Mouse (Mus musculus) embryonic stem cell, embryonic (primary cell): Measurements from ENCODE around the gene Mfsd8.
"Not testable (repeated sequence)": the region's sequence is repeated elsewhere in the genome, so short reads cannot be mapped to it uniquely, and the experiment has no call there.

Source experiments
- CTCF ChIA-PET, 4 experiments: fragments of 300-600 bp in 2 of 4; fragments of 350-600 bp in 2 of 4; sonication (Branson Sonifier 250); formaldehyde crosslinking; loops; one replicate each; lab custom pipeline; 2022; ENCODE audit warnings: inconsistent platforms in 2 of 4; lab: Charles Lee
- POLR2A ChIA-PET, 4 experiments: fragments of 300-600 bp in 2 of 4; fragments of 350-600 bp in 2 of 4; sonication (Branson Sonifier 250); formaldehyde crosslinking; loops; one replicate each; lab custom pipeline; 2022; ENCODE audit warnings: antibody characterized with exemption in 4 of 4, inconsistent platforms in 1 of 4; lab: Charles Lee

The Mfsd8 gene

DNA sequence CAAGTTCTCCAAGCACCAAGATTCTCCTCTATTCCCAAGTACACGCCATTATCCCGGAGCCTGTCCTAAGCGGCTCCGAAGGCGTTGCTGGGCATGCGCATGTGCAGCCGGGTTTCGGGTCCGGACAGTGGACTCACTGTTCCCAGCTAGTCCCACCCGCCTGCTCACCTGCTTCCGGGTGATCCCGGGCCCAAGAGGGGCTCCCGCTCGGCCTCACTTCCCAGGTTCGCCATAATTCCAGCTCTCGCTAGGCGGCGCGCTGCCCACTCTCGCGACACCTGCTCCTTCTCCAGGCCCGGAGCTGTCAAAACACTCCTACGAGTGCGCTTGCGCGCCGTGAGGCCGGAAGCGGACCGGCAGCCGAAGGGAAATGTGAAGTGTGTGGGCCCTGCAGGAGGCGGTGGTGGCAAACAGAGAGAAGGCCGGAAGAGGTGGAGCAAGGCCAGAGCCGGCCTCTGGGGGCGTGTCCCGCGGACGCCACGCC is at the start of gene Mfsd8:
TSS of gene Mfsd8 (minus strand) at position 414 of the 484 bp plus-strand sequence.
- ChIA-PET POLR2A (interaction anchor here in 3 of 4 experiments (0.6 to 2.6 kb wide), 18 partner anchors 14 to 711 kb away, joined by 3 to 19 read pairs (median 3); partner anchors contain the start of genes Larp1b (in 2 of the 3), Plk4 (in 2 of the 3), Jade1 (in 1 of the 3) and Pgrmc2 (in 1 of the 3)), CTCF (interaction anchor here (0.6 to 1.7 kb wide), 11 partner anchors 46 to 322 kb away, joined by 3 to 6 read pairs (median 3); partner anchors contain the start of gene Plk4 (in 1 of the 4))

DNA sequence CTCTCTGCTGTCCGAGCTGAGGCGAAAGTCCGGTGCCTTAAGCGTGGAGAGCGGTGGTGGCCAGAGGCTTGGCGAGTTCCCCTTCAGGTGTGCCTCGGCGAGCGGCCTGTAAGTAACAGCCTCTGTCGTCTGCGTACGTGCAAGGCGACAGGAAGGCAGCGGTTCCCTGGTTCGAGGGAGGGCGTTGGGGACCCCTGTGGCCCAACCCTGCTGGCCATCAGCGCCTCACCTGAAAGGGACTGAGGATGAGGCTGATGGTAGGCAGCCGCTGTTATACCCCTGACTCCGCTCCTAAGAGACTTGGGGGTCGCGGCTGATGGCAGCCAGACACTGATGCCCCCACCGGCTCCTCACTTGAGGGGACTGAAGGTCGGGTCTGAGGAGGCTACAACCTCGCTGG is 47.6 kb upstream of the Mfsd8 start:
- POLR2A ChIA-PET, result interaction anchor here in 2 of 4 experiments (0.9 to 2.7 kb wide), 5 partner anchors 48 to 602 kb away, joined by 3 to 19 read pairs (median 3); partner anchors contain the start of genes Abhd18 (in 2 of the 2) and Mfsd8 (in 2 of the 2)
- CTCF ChIA-PET, result interaction anchor here in 3 of 4 experiments (0.7 to 1.7 kb wide), 4 partner anchors 48 to 188 kb away, joined by 3 to 6 read pairs (median 6); partner anchors contain the start of genes Abhd18 (in 2 of the 3), Mfsd8 (in 2 of the 3) and Pgrmc2 (in 1 of the 3)

DNA sequence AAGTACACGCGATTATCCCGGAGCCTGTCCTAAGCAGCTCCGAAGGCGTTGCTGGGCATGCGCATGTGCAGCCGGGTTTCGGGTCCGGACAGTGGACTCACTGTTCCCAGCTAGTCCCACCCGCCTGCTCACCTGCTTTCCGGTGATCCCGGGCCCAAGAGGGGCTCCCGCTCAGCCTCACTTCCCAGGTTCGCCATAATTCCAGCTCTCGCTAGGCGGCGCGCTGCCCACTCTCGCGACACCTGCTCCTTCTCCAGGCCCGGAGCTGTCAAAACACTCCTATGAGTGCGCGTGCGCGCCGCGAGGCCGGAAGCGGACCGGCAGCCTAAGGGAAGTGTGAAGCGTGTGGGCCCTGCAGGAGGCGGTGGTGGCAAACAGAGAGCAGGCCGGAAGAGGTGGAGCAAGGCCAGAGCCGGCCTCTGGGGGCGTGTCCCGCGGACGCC is 47.2 kb upstream of the Mfsd8 start:
- CTCF ChIA-PET, result interaction anchor here (0.6 to 1.7 kb wide), 7 partner anchors 47 to 530 kb away, joined by 3 to 6 read pairs (median 4); partner anchors contain the start of genes Abhd18 (in 2 of the 4), Mfsd8 (in 2 of the 4) and Pgrmc2 (in 1 of the 4)
- POLR2A ChIA-PET, result interaction anchor here in 3 of 4 experiments (0.6 to 2.7 kb wide), 11 partner anchors 11 to 670 kb away, joined by 3 to 19 read pairs (median 3); partner anchors contain the start of genes Abhd18 (in 2 of the 3), Mfsd8 (in 2 of the 3), Larp1b (in 1 of the 3) and Pgrmc2 (in 1 of the 3)

DNA sequence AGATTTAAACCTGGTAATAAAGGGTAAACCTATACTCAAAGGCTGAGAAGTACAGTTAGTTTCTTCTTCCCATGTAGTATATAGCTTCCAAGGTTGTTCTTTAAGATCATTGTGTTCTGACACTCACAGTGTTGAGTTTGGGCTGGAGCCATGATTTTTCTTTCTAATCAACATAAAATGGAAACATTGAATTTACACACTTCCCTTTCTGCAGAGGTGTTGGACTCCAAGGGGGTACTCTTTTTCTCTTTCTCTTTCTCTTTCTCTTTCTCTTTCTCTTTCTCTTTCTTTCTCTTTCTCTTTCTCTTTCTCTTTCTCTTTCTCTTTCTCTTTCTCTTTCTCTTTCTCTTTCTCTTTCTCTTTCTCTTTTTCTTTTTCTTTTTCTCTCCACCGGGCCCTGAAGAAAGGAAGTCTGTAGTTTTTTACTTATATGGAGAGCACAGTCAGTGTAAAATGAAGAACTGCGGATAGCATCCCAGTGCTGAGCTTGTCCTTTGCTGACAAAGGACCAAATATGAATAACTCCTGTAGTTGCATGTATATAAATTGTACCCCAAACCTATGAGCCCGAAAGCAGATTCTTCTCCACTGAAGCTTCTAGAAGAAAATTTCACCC is 6.5 kb upstream of the Mfsd8 start:
- CTCF ChIA-PET, POLR2A ChIA-PET: not testable (repeated sequence)

DNA sequence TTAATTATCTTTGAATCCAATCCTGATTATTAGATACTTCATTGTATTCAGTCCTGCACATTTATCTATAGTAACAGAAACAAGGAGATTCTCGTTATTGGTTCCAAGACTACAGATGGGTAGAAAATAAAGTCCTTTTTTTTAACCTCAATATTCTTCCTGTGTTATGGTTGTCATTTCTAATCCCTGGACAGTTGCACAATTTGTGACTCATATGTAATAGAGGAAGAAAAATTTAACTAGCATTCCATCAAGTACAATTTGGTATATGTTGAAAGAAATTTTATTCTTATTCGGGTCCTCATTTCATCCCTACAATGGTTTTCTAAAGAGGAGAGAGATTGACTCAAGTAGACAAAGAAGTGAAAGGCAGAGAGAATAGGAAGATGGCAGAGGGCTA is 1.2 kb upstream of the Mfsd8 start:
- POLR2A ChIA-PET, CTCF ChIA-PET: not testable (repeated sequence)

DNA sequence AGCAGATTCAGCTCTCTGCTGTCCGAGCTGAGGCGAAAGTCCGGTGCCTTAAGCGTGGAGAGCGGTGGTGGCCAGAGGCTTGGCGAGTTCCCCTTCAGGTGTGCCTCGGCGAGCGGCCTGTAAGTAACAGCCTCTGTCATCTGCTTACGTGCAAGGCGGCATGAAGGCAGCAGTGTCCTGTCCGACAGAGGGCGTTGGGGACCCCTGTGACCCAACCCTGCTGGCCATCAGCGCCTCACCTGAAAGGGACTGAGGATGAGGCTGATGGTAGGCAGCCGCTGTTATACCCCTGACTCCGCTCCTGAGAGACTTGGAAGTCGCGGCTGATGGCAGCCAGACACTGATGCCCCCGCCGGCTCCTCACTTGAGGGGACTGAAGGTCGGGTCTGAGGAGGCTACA is 332 bp upstream of the Mfsd8 start:
- POLR2A ChIA-PET, result interaction anchor here in 3 of 4 experiments (0.6 to 2.6 kb wide), 13 partner anchors 14 to 710 kb away, joined by 3 to 19 read pairs (median 3); partner anchors contain the start of genes Plk4 (in 2 of the 3), Jade1 (in 1 of the 3), Larp1b (in 1 of the 3) and Pgrmc2 (in 1 of the 3)
- CTCF ChIA-PET, result interaction anchor here in 2 of 4 experiments (1.1 to 1.6 kb wide), 6 partner anchors 47 to 322 kb away, joined by 3 to 6 read pairs (median 4); partner anchors contain the start of gene Plk4 (in 1 of the 2)

DNA sequence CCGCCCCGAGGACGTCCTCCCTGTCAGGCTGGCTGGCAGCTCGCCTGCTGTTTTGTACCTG is 101 bp upstream of the Mfsd8 start, which contains the start of gene Abhd18:
TSS of gene Abhd18 (plus strand) at position 14 of the 61 bp plus-strand sequence.
- ChIA-PET POLR2A (interaction anchor here in 3 of 4 experiments (0.6 to 2.6 kb wide), 13 partner anchors 14 to 710 kb away, joined by 3 to 19 read pairs (median 3); partner anchors contain the start of genes Plk4 (in 2 of the 3), Jade1 (in 1 of the 3), Larp1b (in 1 of the 3) and Pgrmc2 (in 1 of the 3)), CTCF (interaction anchor here in 2 of 4 experiments (1.1 to 1.6 kb wide), 6 partner anchors 47 to 322 kb away, joined by 3 to 6 read pairs (median 4); partner anchors contain the start of gene Plk4 (in 1 of the 2))

DNA sequence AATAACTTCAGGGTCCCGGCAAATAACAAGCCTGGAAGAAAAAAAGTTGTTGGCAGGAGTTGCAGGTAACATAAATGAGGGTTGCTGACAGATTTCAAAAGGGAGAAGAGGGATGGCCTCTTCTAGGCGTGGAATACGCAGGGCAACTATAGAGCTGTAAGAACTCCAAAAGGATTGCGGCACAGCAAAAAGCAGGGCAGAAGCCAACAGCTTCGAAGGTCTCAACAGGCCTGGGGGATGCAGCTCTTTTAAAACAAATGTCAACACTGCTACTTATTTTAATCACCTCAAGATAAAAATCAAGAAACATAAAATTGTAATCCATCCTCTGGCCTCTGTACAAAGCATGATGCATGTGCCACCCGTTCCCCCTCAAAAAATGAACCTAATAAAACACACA is 1.2 kb downstream of the Mfsd8 start:
- POLR2A ChIA-PET, result interaction anchor here in 3 of 4 experiments (0.9 to 2.6 kb wide), 11 partner anchors 13 to 238 kb away, joined by 3 to 19 read pairs (median 5); partner anchors contain the start of genes Plk4 (in 2 of the 3) and Pgrmc2 (in 1 of the 3)
- CTCF ChIA-PET, result interaction anchor here in 2 of 4 experiments (1.0 to 1.7 kb wide), 5 partner anchors 45 to 305 kb away, joined by 3 to 6 read pairs (median 4); partner anchors contain the start of gene Plk4 (in 1 of the 2)

DNA sequence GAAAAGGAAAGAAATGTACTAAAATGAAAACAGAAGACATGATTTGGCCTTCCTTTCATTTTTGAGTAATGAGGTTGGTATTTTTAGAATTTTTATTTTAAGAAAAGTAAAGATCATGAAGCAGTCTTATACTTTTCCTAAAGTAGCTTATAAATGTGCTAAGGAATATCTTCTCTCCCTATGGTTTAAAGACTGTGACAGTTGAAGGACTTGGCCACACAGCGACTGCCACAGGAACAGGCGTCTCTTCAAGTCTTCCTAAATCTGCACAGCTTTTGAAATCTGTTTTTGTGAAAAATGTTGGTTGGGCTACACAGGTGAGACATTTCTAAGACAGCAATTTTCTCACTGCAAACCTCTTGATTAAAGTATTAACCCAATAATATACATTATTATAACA is 33.4 kb downstream of the Mfsd8 start:
- POLR2A ChIA-PET, result interaction anchor here in 3 of 4 experiments (0.6 to 6.2 kb wide), 6 partner anchors 9 to 743 kb away, joined by 3 to 57 read pairs (median 5); partner anchors contain the start of genes Plk4 (in 2 of the 3) and Jade1 (in 1 of the 3)
- CTCF ChIA-PET, result no interaction called here

DNA sequence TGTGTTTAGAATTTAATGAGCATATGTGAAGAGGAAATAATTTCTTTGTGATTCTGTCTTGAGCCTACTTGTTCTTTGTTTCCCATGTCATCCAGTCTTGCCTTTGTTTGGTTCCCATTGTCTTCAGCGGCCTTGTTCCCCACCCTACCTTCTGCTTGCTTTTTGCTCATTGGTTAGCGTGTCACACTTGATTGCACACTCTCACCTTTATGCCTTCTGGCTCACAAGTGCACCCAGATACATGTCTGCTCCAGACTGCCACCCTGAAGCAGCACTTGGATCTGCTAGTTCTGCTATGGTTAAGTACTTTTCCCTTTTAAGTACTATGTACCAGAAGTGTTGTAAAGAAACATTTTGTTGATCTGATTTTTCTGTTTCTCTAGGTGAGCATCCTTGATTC is 36.8 kb downstream of the Mfsd8 start:
- ChIA-PET CTCF (no interaction called here), POLR2A (interaction anchor here in 3 of 4 experiments (0.9 to 6.2 kb wide), 7 partner anchors 8 to 22 kb away, joined by 3 to 57 read pairs (median 5); partner anchors contain the start of gene Plk4 (in 3 of the 3))

DNA sequence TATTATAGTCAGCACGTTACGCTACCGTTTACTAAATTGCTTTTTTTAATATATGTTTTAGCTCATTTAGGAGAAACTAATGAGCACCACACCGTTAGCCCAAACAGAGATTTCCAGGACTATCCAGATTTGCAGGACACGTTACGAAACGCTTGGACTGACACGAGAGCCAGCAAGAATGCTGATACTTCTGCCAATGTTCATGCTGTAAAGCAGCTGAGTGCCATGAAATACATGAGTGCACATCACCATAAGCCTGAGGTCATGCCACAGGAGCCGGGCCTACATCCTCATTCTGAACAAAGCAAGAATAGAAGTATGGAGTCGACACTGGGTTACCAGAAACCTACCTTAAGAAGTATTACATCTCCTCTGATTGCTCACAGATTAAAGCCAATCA is 38.0 kb downstream of the Mfsd8 start:
- ChIA-PET CTCF (no interaction called here), POLR2A (interaction anchor here in 3 of 4 experiments (0.8 to 6.2 kb wide), 6 partner anchors 7 to 44 kb away, joined by 3 to 57 read pairs (median 4); partner anchors contain the start of gene Plk4 (in 3 of the 3))

DNA sequence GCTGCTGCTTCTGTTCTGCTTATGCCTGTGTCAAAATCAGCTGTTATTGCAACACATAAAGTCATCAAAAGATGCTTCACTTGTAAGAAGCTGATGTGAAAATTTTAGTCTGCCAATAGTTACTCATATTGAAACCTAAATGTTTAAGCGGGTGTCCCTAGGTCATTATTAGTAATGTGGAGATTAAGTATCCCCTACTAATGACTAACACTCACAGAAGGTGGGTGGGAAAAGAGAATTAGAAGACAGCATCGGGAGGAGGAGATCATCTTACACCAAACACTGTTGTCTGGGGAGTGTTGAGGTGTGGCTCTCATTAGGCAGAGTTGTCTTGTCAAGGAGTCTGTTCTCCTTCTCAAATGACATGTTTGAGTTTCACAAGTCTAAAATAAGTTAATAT is 39.8 kb downstream of the Mfsd8 start:
- CTCF ChIA-PET, result no interaction called here
- POLR2A ChIA-PET, result interaction anchor here in 1 of 4 experiments (1.1 to 3.1 kb wide), 2 partner anchors 14 to 18 kb away, joined by 3 to 15 read pairs; no protein-coding TSS in a partner anchor

DNA sequence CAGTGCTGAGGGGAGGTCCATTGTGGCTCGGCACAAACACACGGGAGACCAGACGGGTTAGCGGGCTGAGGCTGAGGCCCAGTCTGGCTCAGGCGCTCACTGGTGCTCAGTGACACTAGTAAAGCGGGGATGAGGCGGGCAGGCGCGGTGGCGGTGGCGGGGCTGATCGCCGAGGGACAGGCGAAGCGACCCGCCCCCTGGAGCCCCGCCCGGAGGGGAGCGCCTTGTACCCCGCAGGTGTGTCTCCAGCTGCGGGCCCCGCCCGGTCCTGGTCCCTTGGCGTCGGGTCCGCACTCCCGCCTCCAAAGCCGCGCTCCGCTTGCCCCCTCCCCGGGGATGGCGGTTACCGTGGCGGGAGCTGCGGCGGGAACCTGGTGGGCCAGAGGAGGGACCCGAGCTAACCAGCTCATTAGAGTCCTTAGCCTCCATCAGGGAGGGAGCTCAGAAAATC is 46.3 kb downstream of the Mfsd8 start:
- POLR2A ChIA-PET, result interaction anchor here (0.5 to 5.6 kb wide), 42 partner anchors 11 to 811 kb away, joined by 3 to 57 read pairs (median 4); partner anchors contain the start of genes Pgrmc2 (in 3 of the 4), Abhd18 (in 2 of the 4) and Mfsd8 (in 2 of the 4)

DNA sequence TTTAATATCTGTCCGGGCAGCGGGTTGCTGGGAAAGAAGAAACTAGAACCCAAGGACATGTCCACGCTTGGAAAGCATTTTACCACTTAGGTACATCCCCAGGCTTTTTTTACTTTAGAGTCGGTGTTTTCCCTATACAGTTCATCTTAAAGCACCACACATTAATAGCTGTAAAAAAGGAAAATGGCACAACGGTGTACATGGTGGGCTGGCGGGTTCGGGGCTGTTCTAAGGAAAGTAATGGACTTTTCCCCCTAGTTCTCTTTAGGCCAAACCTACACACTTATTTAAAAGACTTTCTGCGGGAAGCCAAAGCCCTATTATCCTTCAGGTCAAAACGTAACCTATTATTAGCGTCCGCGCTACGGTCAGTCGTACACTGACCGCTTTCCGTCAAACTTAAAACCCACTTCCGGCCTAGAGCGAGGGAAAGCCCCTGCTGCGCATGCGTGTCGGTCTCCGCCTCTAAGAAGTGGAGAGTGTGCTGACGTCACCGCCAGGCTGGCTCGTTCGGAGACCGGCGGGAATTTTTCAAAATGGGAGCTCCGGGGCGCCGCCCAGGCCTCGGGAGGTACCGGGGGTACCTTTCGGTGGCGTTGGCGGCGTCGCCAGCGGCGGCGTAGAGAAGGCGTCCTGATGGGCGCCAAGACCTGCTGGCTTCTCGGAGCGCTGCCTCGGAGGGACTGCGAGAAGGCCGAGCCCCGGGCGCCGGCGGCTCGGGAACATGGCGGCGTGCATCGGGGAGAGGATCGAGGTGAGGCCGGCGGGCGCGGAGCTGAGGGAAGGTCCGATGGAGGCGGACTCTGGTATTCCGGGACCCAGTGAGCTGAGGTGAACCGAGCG is 46.9 kb downstream of the Mfsd8 start, which contains the start of gene Plk4:
TSS of gene Plk4 (plus strand) at position 490 of the 843 bp plus-strand sequence.
- ChIA-PET CTCF (interaction anchor here in 1 of 4 experiments (0.6 kb wide), 1 partner anchor 47 kb away, joined by 5 read pairs; the partner anchor contains the start of genes Abhd18 and Mfsd8), POLR2A (interaction anchor here (0.5 to 5.6 kb wide), 42 partner anchors 10 to 811 kb away, joined by 3 to 57 read pairs (median 4); partner anchors contain the start of genes Pgrmc2 (in 3 of the 4), Abhd18 (in 2 of the 4) and Mfsd8 (in 2 of the 4))

More for the DNA sequence above, 46.3 kb downstream of the Mfsd8 start:
- CTCF ChIA-PET, result interaction anchor here in 1 of 4 experiments (0.6 kb wide), 1 partner anchor 46 kb away, joined by 5 read pairs; the partner anchor contains the start of genes Abhd18 and Mfsd8

DNA sequence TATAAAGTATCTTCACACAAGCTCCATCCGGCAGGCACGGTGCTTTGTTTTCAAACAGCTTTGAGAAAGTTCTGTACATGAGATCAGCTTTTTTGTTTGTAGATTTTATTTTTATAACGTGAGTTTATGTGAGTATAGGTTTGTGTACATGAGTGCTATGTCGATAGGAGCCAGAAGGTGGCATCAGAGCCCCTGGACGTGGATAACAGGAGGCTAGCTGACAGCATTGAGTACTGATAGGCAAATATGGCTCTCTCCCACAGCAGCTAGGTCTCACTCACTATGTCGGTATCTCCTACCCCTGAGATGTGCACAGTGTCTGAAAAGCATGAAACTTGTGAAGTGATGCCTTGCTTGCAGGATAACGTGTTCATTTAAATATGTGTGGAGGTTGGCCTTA is 48.2 kb downstream of the Mfsd8 start:
- POLR2A ChIA-PET, result interaction anchor here in 3 of 4 experiments (0.6 to 2.7 kb wide), 8 partner anchors 9 to 289 kb away, joined by 3 to 8 read pairs (median 4); partner anchors contain the start of genes Larp1b (in 2 of the 3), Abhd18 (in 1 of the 3), Mfsd8 (in 1 of the 3) and Pgrmc2 (in 1 of the 3)

DNA sequence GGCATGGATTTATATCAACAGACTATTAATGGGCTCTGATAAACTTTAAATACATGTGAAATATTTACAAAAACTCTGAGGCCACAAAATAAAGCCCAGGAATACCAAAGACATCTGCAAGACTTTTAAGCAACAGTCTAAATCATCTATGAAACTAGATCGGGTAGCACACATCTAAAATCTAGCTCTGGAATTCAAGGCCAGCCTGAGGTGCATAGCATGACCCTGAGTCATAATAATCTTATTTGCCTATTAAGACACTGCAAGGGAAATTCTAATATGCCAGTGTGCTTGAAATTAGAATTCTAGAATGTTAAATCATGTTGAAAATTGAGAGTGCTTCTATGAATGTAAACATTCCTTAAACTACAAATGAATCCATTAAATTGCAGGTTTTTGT is 48.6 kb downstream of the Mfsd8 start:
- POLR2A ChIA-PET, result interaction anchor here in 3 of 4 experiments (0.6 to 1.3 kb wide), 6 partner anchors 9 to 290 kb away, joined by 3 to 4 read pairs (median 3); partner anchors contain the start of genes Abhd18 (in 1 of the 3), Larp1b (in 1 of the 3) and Mfsd8 (in 1 of the 3)
- CTCF ChIA-PET, result interaction anchor here in 3 of 4 experiments (0.7 to 1.5 kb wide), 4 partner anchors 17 to 95 kb away, joined by 3 to 5 read pairs (median 4); partner anchors contain the start of genes Mfsd8 (in 2 of the 3) and Abhd18 (in 1 of the 3)

More for the DNA sequence above, 48.2 kb downstream of the Mfsd8 start:
- CTCF ChIA-PET, result interaction anchor here in 3 of 4 experiments (0.7 to 1.5 kb wide), 4 partner anchors 16 to 95 kb away, joined by 3 to 5 read pairs (median 4); partner anchors contain the start of genes Mfsd8 (in 2 of the 3) and Abhd18 (in 1 of the 3)
